11 mouse cellular contexts compared by ENCODE assay signal in genomic region chr12:25609045-25609444, GRCm38 (mm10).
DNase-seq lines count a peak whose midpoint lies in the region; ATAC-seq and TF ChIP-seq lines count a peak whose summit lies in the region.
"Had no signal": no experiment of that assay in that cellular context is flagged by ENCODE, and none has a peak within 500 bp of the region (broad histone marks: within the 10 kb centered on the region; RNA-seq: fewer than 3 reads in every experiment).

No protein-coding gene starts in this region.

- H3K4me3 ChIP-seq in kidney, embryonic 15.5 days (replicated peaks): no peak overlapping the region
- no peak overlapping the region for H3K4me3 ChIP-seq in lung, embryonic 15.5 days
- no peak overlapping the region for H3K4me3 ChIP-seq in stomach, postnatal 0 days (ENCODE audit: low read depth, low read length)
- H3K4me3 ChIP-seq: myocyte; stomach, embryonic 15.5 days had no signal

- H3K9ac ChIP-seq in kidney, embryonic 15.5 days: no peak overlapping the region
- H3K9ac ChIP-seq in lung, embryonic 15.5 days: no peak overlapping the region
- no peak overlapping the region for H3K9ac ChIP-seq in stomach, postnatal 0 days (ENCODE audit: low read length)
- H3K9ac ChIP-seq: stomach, embryonic 15.5 days had no signal

- H3K27ac ChIP-seq in kidney, embryonic 15.5 days: no peak overlapping the region
- no peak overlapping the region for H3K27ac ChIP-seq in lung, embryonic 15.5 days
- H3K27ac ChIP-seq in stomach, postnatal 0 days (replicated peaks): no peak overlapping the region
- H3K27ac ChIP-seq: stomach, embryonic 15.5 days had no signal

- TF ChIP-seq EP300 in stomach, postnatal 0 days (optimal IDR thresholded peaks at IDR 0.05): no peak

- no peaks in the 10 kb centered on the region for H3K36me3 ChIP-seq in kidney, embryonic 15.5 days
- H3K36me3 ChIP-seq in lung, embryonic 15.5 days: no peaks in the 10 kb centered on the region
- H3K36me3 ChIP-seq in stomach, postnatal 0 days (ENCODE audit: control insufficient read depth, insufficient read depth, low read length): no peaks in the 10 kb centered on the region
- H3K36me3 ChIP-seq: stomach, embryonic 15.5 days had no signal

- no peaks in the 10 kb centered on the region for H3K4me1 ChIP-seq in kidney, embryonic 15.5 days
- H3K4me1 ChIP-seq in lung, embryonic 15.5 days: no peaks in the 10 kb centered on the region; the same call in 1 of the 2 replicates
- H3K4me1 ChIP-seq in stomach, postnatal 0 days (replicated peaks; ENCODE audit: control insufficient read depth, insufficient read depth): peaks cover 3% of the 10 kb centered on the region; the same call in 1 of the 2 replicates
- H3K4me1 ChIP-seq: stomach, embryonic 15.5 days had no signal

- no peaks in the 10 kb centered on the region for H3K27me3 ChIP-seq in kidney, embryonic 15.5 days
- no peaks in the 10 kb centered on the region for H3K27me3 ChIP-seq in lung, embryonic 15.5 days
- no peaks in the 10 kb centered on the region for H3K27me3 ChIP-seq in stomach, postnatal 0 days (ENCODE audit: control insufficient read depth, insufficient read depth, low read length)
- H3K27me3 ChIP-seq: stomach, embryonic 15.5 days had no signal

- WGBS in kidney, embryonic 15.5 days: 60% methylated on average over 2 of the region's 2 CpGs
- 37% methylated on average over 2 of the region's 2 CpGs for WGBS in lung, embryonic 15.5 days
- 50% methylated on average over 2 of the region's 2 CpGs for WGBS in stomach, postnatal 0 days

- TF ChIP-seq CTCF in brain, embryonic 14.5 days (IDR thresholded peaks at IDR 0.05; ENCODE audit: borderline replicate concordance, extremely low read depth, insufficient read depth, insufficient read length): no peak
- no peak for TF ChIP-seq CTCF in stomach, postnatal 0 days (IDR thresholded peaks at IDR 0.05; ENCODE audit: low read depth)

- DNase-seq in kidney, postnatal 4 days: peak; percentile 61 to 66
- DNase-seq in adrenal gland, adult 18-20 months (ENCODE audit: low spot score in 2 of 2): peak; percentile 5 to 26
- peak; percentile 63 for DNase-seq in brain, embryonic 14.5 days (ENCODE audit: low read depth)
- DNase-seq in MN1 (ENCODE audit: low spot score): no peak
- DNase-seq in stomach, postnatal 0 days (ENCODE audit: low spot score): no peak
- DNase-seq: cerebellum, adult 8-10 months had no signal

- no peak for ATAC-seq in kidney, embryonic 15.5 days (replicated peaks; ENCODE audit: low FRiP score)
- peak; percentile 59; the same call in 1 of the 2 replicates for ATAC-seq in lung, embryonic 15.5 days (ENCODE audit: borderline replicate concordance, extremely low read depth, low FRiP score, low TSS enrichment)
- ATAC-seq in stomach, postnatal 0 days (ENCODE audit: low FRiP score, low TSS enrichment): no peak
- ATAC-seq in erythroid progenitor cell, adult 5-6 weeks (replicated peaks; ENCODE audit: low FRiP score, poor library complexity, severe bottlenecking): no peak

- TF ChIP-seq POLR2A in brain, embryonic 14.5 days (IDR thresholded peaks at IDR 0.05; ENCODE audit: borderline replicate concordance, extremely low read depth, insufficient read depth, insufficient read length, poor library complexity, severe bottlenecking): no peak

- no peaks in the 10 kb centered on the region for H3K9me3 ChIP-seq in kidney, embryonic 15.5 days (replicated peaks)
- H3K9me3 ChIP-seq in lung, embryonic 15.5 days: no peaks in the 10 kb centered on the region
- no peaks in the 10 kb centered on the region for H3K9me3 ChIP-seq in stomach, postnatal 0 days (ENCODE audit: control insufficient read depth, low read length)
- H3K9me3 ChIP-seq: stomach, embryonic 15.5 days had no signal

- H3K4me2 ChIP-seq in kidney, embryonic 15.5 days: no peak overlapping the region
- no peak overlapping the region for H3K4me2 ChIP-seq in lung, embryonic 15.5 days
- H3K4me2 ChIP-seq in stomach, postnatal 0 days (replicated peaks; ENCODE audit: low read depth): no peak overlapping the region
- H3K4me2 ChIP-seq: stomach, embryonic 15.5 days had no signal

Comparison
In these comparisons a context has a peak if more than half of its experiments do, and no peak if none do; other contexts are left out.
1. DNase-seq: peak in kidney, postnatal 4 days (2 of 2), adrenal gland, adult 18-20 months (2 of 2) and brain, embryonic 14.5 days (single experiment); none in MN1 (single experiment) and stomach, postnatal 0 days (single experiment).